Mouse (Mus musculus): ENCODE measurements around the gene Gosr1.
A peak's percentile ranks its signal among the peaks of the same experiment; 100 is the strongest.
"Not testable (repeated sequence)": the region's sequence is repeated elsewhere in the genome, so short reads cannot be mapped to it uniquely, and the experiment has no call there.

Gene Gosr1

DNA sequence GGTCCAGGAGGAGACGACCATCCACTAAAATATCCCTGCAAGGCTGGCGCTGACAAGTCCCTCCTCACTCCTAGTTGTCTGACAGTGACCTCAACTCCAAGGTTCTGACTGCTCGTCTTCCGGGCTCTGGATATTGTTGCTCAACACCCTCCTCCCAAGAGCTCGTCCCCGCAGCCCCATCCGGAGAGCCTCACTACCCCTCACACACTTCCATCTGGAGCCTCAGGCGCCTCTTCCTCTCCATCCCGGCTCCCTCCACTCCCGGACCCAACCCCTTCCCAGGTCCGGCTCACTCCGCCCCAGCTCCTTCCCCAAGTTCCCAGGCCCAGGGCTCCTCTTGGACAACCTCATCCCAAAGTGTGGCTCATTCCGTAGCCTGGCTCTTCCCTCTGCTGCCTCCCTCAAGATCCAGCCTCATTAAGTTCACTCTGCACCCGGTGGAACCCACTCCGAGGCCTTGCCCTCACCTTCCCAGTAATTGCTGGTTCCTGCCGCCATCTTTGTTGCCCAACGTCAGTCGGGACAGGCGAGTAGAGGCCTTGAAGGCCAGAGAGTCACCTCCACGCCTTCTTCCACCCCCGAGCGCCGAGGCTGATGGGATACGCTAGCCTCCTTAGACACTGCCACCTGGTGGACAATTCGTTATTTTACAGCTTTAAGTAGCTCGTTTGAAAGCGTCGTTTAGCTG, at the start of gene Gosr1:
Gosr1 (minus strand) TSS at position 527 of the 688 bp plus-strand sequence.
- DNase-seq = peak; percentile 92 to 93

GRCm38 (mm10) chr11:76810706-76811495, 47.5 kb upstream of the Gosr1 start:
- peak; percentile 43 to 54 for DNase-seq

GRCm38 (mm10) chr11:76809450-76809849, 46.1 kb upstream of the Gosr1 start:
- no peak for DNase-seq

GRCm38 (mm10) chr11:76808550-76808949, 45.2 kb upstream of the Gosr1 start:
- DNase-seq = no peak

DNA sequence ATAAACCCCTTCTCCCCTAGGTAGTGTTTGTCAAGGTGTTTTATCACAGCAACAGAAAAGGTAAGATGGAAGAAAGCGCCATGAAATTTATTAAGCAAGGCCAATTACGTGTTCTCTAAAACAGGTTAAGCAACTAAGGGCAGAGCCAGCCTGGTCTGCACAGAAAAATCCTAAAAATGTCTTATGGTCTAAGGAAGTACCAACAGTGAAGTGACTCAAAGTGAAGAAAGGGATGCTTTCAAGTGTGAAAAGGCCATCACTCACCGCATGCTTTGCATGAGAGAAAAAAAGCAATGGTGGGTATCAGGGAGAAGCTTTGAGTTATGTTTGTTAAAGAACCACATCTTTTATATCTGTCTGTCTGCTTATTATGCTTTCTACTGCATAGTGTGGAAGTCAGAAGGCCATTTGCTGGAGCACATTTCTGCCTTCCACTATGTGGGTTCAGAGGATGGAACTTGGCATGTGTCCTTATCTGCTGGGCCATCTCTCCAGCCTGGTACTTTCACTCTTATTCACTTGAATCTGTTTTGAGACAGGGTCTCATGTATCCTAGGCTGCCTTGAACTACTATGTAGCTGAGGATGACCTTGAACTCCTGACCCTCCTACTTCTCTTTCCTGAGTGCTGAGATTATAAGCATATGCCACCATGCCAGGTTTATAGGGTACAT, 43.8 kb upstream of the Gosr1 start:
- DNase-seq = no peak

- no peak for DNase-seq
Measured at GRCm38 (mm10) chr11:76806026-76806425, 42.6 kb upstream of the Gosr1 start.

- DNase-seq = not testable (repeated sequence)
Measured at GRCm38 (mm10) chr11:76805072-76805471, 41.7 kb upstream of the Gosr1 start.

- peak; percentile 76 to 79 for DNase-seq
Measured at GRCm38 (mm10) chr11:76803266-76803665, 39.9 kb upstream of the Gosr1 start.

DNA sequence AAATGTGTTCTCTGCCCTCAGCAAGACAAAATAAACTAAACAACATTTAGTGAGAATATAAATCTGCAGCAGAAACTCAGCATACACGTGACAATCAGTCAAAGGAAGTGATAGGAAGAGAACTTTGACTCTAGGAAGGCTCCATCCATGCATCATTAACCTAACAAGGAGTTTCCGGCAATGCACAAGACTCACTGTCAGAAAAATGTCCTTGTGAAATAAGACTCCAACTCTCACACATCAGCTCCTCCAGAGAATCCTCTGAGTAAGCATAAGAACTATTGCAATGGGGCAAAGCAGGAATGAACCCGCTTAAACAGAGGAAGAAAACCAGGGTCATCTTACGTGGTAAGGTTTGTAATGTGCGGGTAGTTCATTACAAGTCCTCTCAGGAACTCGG, 33.9 kb upstream of the Gosr1 start:
- DNase-seq = peak in 1 of 2 experiments; percentile 19

- no peak for DNase-seq
Measured at GRCm38 (mm10) chr11:76795326-76795725, 31.9 kb upstream of the Gosr1 start.

GRCm38 (mm10) chr11:76791331-76791730, 28.0 kb upstream of the Gosr1 start:
- no peak for DNase-seq

- DNase-seq = peak; percentile 19 to 56
Measured at GRCm38 (mm10) chr11:76789252-76789651, 25.9 kb upstream of the Gosr1 start.

DNA sequence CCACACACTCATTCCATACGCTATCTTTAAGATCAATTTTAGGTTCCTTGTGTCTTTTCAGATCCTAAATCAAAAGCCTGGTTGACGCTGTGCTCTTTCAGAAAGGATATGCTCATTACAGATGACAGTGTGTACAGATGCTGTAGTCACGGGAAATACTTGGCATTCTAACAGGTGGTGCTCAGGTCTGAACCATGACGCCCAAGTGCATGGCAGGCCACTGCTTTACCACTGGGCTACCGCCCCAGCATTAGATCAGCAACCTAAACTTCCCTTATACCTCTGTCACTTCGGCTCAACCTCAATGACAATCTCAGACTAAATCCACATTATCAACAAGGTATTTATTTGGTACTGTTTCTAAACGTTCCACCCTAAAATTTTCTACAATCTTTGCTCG, 12.2 kb upstream of the Gosr1 start:
- DNase-seq = no peak

DNA sequence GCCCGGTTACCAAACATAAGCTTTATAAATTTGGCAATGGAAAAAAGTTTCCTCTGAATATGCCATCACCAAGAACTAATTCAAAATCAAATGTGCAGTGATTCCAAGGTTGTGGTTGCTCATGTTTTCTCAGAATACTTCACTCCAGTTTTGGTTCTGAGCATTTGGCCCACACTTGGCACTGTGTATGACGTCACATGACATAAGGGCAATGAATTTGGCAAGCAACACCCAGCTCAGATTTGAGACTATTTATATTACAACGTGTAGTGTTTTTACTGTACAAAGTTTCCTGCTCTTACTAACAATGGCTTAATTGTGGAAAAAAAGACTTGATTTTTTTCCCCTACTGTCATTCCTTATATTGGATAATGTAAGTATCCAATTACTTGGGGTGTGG, 10.4 kb upstream of the Gosr1 start:
- DNase-seq = no peak

GRCm38 (mm10) chr11:76770566-76770965, 7.2 kb upstream of the Gosr1 start:
- DNase-seq = no peak

GRCm38 (mm10) chr11:76763741-76764122, 353 bp upstream of the Gosr1 start:
- DNase-seq = no peak

- no peak for DNase-seq
Measured at GRCm38 (mm10) chr11:76752276-76752675, 11.1 kb downstream of the Gosr1 start.

GRCm38 (mm10) chr11:76748819-76749218, 14.6 kb downstream of the Gosr1 start:
- DNase-seq = no peak

DNA sequence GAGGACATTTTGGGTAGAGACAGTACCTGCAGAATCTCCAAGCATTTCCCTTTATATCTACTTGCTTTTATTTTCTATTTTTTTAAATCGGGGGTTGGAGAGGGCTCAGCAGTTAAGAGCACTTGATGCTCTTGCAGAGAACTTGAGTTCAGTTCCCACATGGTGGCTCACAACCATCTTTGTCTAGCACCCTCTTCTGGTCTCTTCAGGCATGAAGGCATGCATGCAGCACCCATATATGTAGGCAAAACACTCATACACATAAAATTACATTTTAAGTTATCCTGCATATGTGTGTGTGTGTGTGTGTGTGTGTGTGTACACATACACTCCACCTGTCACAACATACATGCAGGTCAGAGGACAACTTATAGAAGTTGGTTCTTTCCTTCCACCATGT, 17.5 kb downstream of the Gosr1 start:
- DNase-seq = no peak

DNA sequence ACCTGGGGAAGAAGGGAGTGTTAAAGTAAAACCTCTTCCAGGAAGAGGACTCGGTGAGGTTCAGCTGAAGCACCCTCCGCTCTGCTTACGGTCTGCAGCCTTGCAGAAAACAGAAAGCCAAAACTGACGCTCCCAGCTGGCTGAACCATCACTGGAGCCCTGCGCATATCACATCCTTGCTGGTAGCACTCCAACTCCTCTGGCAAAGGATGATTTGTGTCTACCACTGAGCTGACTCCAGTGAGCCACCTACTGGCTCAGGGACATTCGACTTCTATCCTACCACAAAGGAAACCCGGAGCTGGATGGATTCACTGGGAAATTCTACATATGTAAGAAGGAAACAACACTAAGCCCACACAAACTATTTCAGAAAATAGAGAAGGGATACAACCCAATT, 18.8 kb downstream of the Gosr1 start:
- peak; percentile 7 to 11 for DNase-seq

GRCm38 (mm10) chr11:76742511-76742910, 20.9 kb downstream of the Gosr1 start:
- no peak for DNase-seq

DNA sequence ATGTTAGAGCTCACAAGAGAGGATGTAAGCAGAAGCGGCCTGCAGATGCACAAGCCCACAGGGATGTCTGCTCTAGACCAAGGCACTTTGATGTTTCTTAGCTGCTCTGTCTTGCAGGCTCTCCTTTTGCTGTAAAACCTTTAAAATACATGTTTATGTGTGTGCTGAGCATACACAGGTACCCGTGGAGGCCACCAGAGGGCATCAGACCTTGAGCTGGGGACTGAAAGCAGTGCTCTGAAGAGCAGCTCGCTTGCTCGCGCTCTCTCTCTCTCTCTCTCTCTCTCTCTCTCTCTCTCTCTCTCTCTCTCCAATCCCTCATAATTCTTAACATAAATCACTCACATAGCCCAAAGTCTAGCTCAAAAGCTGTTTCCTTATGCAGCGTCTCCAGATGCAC, 24.3 kb downstream of the Gosr1 start:
- peak in 1 of 2 experiments; percentile 22 for DNase-seq

DNA sequence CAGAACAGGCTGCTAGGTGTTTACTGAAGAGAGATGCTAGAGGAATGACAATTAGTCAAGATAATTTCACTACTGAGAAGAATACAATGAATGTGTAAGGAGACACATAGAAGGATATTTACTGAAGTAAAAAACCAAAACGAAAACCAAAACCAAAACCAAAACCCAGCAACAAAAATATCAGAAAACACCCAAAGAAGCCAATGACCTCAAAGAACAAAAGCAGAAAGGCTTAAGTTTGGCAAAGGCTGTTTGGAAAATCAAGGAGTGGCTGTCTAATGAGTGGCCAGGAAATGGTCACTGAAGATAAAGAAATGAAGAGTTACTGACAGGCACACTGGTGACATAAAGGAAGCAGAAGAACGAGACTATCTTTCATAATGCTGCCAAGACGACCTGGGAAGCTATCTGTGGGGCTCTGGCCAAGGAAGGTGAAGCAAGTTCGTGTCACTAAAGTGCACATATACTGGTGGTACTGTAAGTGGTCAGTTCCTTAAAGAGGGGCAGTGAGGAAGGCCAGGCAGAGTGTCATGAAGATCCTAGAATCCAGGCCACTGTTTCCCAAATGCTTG, 27.5 kb downstream of the Gosr1 start:
- DNase-seq = no peak
